Mouse (Mus musculus): ENCODE data around the gene Arsg. TPM values are rescaled to one million over a fixed set of nuclear protein-coding genes. Genes with fewer than 3 reads are reported as not detected.

The Arsg gene
- total RNA-seq (2022) = 10 to 100 TPM in 2 of 4 experiments, 1 to 10 TPM in 2; 5.8 to 18.1 (median 11.7) TPM

DNA sequence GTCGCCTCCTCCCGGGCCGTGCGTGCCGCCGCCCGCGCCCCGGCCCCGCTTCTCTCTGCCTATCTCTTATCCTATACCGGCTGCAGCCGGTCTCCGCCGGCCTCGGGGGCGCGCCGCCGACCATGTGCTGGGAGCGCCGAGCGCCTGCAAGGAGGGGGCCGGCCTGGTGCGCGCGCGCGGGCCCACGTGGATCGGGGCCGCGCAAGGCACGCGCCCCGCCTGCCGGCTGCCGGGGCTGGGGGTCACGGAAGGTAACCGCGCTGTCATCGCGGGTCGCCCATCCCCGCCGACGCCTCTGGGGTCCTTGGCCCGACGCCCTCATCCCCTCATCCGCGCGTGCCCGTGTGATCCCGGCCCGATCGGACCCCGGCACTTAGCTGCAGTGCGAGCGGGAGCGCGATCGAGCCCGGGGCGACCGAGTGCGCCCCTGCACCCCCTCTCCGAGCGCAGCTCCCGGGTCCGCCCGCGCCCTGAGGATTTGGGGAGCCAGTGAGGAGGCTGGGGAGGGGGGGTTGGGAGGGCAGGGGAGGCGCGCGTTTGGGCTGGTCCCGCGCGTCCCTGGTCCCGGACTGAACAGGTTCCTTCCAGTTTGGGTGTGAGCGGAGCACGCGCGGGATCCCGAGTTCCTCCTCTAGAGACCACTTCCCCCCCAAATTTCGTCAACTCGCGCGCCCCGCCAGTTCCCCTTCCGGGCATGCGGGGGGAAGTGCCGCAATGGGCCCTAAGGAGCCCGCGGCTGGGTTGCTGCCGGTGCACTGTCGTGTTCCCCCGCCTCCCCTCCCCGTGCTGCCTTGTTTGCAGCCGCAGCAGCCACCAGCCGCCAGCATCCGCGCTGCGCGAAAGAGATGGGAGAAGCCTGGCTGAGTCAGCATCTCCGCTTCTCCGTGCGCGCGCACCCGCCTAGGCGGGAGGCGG is at the start of gene Arsg, which contains the start of gene Slc16a6:
Gene Arsg (plus strand): TSS at position 204 of the 915 bp plus-strand sequence.
Gene Slc16a6 (minus strand): TSS at position 428 of the 915 bp plus-strand sequence.
- DNase-seq = peak; percentile 51

DNA sequence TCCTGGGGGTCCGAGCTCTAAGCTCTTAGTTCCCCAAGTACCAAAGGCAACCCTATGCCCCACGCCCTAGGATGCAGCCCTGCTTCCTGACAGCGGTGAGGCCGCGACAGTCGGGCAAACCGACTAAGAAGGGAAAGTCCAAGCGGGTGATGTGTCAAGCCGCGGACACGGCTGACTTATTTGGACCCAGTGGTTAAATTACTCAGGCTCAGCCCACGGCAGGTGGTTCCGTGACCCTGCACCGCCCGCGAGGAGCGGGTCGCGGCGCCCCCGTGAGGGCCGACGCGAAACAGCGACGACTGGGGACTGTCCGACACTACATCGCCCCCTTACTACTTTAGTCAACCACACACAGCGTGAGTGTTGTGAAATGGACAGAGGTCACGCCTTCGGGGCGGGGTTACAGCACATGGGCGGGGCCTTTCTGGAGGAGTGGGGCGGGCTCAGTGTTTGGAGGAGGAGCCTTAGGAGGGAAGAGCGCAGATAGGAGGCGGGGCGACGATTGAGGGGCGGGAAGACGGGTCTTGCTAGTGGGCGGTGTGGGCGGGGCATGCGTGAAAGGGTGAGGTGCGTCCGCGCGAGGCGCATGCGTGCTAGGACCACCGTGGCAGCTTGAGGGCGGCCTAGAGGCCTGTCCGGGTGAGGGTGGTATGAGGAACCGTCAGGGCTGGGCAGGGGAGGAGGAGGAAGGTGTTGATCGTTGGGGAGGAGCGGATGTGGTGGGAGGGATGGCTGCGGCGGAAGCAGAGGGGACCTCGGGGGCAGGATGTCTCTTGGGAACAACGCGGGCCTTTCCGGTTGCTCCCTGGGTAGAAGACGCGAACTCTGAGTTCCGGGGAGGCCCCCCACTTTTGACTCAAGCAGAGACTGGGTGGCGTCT is 47.5 kb upstream of the Arsg start, which contains the start of gene Amz2:
Gene Amz2 (plus strand): TSS at position 555 of the 880 bp plus-strand sequence.
- peak; percentile 99 for DNase-seq

DNA sequence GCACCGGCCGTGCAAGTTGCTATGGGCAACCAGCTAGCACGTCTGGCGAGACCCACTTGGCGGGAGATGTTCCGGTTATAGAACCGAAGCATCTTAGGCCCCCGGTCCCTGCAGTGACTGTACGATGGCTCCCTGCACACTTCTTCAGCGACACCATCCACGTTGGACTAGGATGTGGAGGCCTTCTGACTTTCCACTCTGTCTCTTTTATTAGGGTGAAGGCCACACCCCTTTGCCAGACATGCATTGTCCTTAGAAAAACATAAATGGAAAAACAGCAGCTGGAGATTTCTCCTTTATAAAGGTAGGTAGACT is 46.9 kb upstream of the Arsg start:
- no peak for DNase-seq

DNA sequence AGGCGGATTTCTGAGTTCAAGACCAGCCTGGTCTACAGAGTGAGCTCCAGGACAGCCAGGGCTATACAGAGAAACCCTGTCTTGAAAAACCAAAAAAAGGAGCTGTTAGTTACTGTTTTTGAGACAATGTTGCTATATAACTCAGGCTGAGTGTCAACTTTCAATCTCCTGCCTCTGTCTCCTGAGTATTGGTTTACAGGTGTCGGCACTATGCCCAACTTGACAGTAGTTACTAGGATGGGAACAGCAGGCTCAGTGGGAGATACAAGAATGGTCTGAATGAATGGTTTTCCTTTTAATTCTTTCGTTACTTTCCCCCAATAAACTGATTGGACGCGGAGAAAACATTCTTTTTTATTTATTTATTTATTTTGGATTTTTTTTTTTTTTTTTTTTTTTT is 45.8 kb upstream of the Arsg start:
- no peak for DNase-seq

DNA sequence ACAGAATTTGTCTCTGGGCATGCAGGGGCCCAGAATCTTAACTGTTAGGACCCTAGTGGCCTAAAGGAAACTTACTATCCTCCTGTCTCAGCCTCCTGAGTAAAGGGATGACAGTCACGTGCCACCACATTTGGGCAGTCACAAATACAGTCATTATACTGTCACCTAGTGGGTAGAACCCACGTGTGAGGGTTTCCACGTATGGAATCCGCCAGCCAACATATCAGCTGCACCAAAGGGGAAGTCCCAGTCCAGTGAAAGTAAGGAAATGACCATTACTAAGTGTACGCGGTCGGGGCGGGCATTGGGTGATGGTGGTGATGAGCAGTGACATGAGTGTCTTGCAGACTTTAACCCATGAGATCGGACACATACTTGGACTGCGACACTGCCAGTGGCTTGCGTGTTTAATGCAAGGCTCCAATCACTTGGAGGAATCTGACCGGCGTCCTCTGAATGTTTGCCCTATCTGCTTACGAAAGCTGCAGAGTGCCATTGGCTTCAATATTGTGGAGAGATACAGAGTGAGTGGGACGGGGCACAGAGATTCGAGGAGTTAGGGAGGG is 38.9 kb upstream of the Arsg start:
- DNase-seq = no peak

DNA sequence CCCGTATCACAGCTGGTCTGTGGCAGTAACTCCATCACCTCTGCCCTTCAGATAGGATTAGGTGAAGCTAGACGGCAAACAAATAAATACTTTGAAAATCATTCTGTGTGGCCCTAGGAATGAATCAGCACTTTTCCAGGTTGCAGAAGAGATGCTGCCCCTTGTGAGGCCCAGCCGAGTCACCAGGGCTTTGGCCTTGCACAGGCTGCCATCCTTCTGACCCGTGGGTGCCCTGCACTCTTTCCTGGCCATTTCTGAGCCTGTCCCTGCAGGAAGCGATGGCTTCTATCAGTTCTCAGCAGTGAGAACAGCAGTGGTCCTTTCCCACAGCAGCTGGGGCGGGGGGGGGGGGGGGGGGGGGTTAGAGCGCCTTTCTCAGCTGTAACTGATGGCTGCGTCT is 36.3 kb upstream of the Arsg start:
- no peak for DNase-seq

DNA sequence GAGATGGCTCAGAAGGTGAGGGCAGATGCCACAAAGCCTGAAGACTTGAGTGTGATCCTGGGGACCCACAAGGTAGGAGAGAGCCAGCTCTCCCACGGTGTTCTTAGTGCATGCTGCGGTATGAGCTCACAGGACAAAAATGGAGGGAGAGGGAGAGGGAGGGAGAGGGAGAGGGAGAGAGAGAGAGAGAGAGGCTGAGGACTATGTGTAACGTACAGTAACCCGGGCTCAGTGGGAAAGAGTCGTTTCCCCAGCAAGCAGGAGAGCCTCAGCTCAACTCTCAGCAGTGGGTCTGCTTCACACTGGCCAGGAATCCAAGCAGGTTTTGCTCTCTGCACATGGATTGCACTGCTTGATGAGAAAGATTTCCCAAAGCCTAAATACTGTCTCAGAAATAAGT is 34.0 kb upstream of the Arsg start:
- no peak for DNase-seq

DNA sequence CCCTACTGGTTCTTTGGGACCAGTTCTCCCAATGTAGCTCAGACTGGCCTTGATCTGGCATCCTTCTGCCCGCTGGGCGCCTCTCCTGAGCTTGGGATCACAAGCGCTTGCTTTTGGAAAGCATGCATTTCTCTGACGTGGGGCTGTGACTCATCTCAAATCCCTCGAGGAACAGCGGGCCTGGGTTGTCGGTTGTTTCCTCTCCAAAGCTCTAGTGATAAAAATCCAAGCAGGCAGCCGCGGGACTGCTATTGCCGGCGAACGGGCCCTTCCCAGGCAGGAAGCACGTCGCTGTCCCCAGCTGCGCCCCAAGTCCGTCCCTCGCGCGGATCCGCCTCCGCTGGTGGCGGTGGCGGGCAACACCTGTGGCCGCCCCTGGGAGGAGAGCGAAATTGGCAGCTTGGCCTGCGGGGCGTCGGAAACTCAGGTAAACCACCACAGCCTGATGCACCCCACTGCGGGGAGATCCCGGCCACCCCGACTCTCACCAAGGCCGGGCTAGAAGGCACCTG is 33.3 kb upstream of the Arsg start:
- DNase-seq = peak; percentile 83

DNA sequence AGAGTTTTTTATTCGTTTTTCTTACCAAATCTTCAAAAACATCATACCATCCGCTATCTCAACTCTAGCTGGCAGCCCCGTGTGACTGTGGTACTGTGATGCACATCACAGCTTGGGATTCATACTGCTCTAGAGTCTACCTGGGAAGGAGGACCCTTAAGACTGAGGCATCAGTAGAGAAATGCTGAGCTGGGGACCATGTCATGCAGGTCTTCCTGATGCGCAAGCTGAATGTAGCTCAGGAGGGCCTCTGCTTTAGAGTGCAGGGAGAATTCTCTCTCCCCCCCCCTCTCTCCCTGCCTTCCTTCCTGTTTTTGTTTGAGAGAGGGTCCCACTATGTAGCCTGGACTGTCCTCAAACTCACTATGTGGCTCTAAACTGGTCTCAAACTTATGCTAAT is 32.5 kb upstream of the Arsg start:
- DNase-seq = no peak

DNA sequence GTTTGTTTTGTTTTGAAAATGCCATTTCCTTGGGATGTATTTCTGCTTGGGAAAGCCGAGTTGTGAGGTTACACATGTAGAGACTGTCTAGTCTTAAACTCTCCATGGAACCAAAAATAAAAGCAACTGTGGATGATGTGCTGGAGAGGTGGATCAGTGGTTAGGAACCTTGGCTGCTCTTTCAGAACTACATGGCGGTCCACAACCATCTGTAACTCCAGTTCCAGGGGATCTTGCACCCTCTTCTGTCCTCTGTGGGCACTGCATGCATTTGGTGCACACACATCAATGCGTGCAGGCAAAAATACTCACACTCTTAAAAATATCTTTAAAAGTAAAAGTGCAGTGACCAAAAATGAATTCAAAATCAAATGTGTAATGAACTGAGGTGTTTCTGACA is 32.1 kb upstream of the Arsg start:
- no peak for DNase-seq

DNA sequence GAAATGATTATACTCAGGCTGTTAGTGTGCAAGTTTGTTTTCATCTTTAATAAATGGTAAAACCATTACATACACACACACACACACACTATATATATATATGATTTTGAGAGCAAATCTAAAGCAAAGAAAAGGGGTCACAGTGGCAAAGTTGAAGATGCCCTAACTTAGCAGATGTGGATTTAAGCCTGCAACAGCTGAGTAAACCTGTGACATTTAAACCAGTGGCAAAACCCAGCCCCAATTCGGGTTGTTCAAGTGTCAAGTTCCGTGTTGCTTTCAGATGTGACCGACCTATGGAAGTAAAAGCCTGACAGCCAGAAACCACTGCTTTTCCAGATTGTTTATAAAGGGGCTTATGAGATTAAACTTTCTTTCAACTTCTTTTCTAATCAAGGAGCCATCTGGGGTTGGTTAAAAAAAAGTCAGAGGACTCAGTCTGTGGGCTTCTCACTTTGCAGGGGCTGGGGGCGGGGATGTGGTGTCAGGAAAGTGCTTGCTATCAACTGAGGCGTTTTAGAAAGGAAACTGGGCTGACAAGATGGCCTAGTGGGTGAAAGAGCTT is 30.9 kb upstream of the Arsg start:
- no peak for DNase-seq

DNA sequence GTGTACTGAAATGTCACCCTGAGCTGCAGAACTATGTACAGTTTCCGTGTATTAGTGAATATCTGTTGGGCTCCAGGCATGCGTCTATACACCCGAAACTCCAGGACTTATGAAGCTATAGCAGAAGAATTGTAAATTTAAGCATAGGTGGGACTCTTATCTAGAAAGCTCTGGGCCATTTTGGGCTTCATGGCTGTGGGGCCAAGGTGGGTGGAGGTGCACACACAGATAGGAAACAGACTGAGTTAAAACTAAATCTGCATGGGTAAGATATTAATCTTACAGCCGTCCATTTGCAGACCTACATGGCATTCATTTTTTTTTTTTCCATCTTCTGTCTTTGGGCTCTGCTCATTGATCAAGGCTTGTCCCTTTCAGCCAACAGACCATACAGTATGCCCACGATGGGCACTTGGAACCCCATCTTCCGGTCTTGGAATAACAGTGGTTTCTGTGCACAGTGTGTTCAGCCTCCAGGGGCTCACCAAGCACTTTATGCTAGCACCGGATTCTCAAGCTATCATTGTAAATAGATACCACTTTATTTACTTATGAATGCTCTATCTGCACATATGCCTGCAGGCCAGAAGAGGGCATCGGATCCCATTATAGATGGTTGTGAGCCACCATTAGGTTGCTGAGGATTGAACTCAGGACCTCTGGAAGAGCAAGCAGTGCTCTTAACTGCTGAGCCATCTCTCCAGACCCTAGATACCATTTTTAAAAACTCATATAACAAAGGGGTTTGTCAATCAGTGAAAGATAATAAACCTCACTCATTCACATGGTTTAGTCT is 29.5 kb upstream of the Arsg start:
- no peak for DNase-seq

DNA sequence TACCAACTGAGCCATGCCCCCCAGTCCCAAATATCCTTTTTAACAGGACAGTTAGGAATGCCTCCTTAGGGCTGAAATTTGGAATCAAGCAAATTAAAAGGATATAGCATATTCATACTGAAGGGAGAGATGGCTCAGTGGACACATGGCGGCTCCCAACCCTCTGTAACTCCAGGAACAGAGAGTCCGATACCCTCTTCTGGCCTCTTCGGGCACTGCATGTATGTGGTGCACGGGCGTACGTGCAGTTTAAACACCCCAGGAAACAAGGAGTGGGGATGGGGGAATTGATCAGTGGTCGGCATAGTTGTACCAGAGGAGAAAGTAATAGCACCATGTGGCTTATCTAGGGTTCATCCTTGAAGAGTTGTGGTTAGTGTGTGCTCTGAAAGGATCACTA is 28.6 kb upstream of the Arsg start:
- DNase-seq = no peak

DNA sequence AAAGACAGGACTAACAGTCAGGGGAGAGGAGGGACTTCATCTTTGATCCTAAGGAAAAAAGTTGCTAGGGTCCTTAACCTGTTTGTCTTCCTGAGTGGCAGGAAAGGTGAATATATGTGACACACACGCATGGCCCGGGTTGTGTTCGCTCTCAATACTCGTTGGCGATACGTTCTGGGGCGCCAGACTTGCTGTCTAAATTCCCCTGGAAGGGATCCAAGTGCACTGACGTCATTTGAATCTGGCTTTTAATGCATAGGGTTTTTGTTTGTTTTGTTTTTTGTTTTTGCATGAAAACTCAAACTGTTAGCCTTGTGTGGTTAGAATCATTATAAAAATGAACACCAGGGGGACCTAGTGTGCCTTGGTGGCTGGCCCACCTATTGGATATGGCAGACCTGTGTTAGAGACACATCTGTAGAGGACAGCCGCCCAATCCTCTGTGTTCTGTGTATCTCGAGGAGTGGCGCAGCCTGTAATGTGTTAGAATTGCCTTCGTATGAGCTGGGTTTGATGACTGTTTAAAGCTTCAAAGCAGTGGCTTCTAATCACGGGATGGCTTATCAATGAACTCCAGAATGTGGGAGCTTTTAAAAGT is 27.6 kb upstream of the Arsg start:
- DNase-seq = no peak

DNA sequence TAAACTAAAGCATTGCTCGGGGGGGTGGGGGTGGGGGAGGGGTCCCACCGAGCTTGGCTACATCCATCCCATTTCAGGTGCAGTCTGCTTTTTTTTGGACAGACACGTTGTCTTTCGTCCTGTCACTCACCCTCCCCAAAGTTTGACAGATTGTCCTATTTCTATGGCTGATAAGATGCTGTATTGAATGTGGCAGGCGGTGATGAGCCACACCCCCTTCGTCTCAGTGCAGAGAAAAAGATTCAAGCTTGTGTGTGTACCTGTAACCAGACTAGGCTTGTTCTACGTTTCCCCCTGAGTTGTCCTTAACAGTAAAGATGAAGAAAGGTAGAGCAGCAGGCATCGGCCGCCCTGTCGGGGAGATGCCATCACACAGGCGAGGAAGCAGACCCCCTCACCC is 22.0 kb upstream of the Arsg start:
- no peak for DNase-seq

DNA sequence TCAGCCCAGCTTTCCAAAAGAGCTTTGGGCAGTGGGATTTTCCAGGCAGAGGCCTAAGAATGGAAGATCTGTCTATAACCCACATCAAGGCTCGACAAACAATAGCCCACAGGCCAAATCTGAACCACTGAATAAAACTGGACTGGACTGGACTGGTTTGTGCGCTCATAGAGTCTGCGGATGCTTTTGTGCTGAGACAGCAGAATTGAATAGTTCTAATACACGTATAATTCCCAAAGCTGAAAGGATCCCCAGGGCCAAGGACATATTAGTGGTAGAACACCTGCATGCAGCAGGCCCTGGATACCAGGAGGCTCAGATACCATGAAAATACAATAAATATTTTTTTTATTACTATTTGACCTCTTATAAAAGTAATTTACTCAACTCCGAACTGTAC is 16.9 kb upstream of the Arsg start:
- no peak for DNase-seq

DNA sequence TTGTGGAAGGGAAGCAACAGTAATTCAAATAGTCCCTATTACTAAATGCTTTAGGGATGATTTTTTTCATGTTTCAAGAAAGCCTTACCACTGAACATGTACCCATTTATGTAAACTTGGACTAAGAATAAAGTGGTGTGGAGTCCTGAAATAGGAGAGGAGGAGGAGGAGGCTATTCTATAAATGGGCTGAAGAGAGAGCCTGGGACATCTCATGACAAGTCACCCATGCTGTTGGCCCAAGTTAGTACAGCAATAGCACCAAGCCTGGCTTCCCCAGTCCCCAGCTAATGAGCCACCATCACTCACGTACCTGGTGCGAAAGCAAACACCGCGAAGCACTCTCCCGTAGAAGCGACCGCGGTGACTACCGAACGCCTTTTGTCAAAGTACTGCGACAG is 15.0 kb upstream of the Arsg start:
- no peak for DNase-seq

DNA sequence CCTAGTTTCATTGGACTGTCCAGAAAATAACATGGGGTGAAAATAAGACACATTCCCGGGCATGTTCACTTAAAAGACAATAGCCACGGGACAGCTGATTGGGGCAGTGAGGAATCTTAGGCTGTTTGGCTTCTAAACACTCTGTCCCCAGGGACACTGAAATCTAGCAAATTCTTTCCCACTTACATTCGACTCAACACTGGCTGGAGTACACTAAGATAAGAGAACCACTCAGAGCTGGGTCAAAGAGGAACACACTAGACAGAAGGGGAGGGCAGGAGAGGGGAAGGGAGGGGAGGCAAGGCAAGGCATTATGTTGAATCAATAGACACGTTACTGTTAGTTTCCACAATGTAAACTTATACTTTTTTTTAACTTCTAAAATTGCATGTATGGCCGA is 12.6 kb upstream of the Arsg start:
- DNase-seq = no peak

DNA sequence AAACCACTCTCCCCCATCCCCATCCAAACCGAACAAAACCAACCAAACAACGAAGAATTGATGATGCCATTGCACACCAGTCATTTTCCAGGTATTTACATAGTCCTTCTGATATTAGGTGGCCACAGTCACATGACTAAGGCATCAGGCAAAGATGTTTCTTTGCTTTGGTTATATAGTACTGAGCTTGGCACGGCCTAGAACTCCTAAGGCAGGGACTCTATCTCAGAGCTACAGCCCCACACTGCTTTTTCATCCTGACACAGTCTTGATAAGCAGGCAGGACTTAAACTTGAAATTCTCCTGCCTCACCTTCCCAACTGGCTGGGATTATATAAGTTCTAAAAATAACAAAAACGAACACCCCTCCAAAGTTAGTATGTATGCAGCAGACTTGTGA is 8.1 kb upstream of the Arsg start:
- no peak for DNase-seq

DNA sequence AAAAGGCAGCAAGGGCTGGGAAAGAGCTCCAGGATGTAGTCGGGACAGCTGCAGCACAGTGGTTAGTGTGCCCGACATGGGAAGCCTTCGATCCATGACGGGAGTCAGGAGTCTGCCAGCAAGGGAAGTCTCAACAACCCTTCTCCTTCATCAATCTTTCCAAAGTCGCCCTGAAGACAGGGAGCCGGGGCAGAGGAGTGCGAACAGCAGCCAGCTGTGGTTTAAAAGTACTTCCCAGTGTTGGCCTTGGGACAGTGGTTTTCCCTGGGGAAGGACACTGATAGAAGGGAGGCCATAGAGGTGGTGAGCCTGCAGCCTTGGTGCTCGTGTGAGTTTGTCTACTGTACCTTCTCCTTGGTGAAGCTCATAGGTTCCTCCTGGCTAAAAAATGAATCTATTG is 6.2 kb upstream of the Arsg start:
- DNase-seq = no peak

DNA sequence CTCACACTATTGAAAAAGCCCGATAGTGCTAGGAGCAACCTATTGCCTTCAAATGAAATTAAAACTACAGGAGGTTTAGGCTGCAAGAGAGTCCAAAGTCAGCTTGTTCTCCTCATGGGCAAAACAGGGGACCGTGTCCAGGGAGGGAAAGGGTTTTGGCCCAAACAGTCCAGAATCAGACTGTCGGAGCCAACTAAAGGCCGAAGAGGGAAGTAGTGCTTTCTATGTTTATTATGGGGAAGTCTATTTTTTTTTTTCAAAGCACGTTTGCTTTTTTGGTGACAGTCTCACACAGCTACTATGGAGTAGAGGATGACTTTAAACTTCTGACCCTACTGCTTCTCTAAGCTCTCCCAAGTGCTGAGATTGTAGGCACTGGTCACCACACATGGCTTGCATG is 5.0 kb upstream of the Arsg start:
- DNase-seq = no peak
